Mouse (Mus musculus): ENCODE data around the gene Hectd4.
"Not testable (repeated sequence)": the region's sequence is repeated elsewhere in the genome, so short reads cannot be mapped to it uniquely, and the experiment has no call there.

The Hectd4 gene

DNA sequence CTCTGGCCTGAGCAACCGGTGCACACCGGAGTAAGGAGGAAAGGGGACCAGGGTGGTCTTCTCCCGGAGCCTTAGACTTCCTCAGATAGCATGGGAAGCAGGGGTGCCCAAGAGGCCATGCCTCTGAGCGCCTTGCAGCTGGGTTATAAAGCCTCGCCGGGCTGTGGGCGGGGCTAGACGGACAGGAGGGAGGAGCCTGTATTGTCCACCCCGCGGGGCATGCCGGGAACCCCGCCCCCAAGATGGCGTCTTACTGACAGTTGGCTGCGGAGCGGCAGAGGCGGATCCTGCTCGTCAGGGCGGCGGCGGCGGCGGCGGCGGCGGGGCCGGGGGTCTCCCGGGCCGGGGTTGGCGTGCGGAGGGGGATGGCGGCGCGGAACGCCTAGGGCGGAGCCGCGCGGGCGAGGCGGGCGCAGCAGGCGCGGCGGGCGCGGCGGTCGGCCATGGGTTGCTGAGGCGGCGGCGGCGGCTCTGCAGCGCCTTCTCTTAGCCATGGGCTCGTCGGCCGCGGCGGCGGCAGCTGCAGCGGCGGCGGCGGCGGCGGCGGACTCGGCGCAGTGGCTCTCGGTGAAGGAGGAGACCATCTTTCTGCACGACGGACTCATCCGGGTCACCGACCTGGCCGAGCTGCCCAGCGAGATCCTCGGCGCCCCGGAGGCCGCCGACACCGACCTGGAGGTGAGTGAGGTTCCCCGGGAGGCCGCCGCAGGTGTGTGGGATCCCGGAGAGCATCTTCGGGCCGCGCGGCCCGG is at the start of gene Hectd4:
TSS of gene Hectd4 (plus strand) at position 240 of the 752 bp plus-strand sequence.
- peak; percentile 94 for DNase-seq (ENCODE audit: low read depth, low spot score)

DNA sequence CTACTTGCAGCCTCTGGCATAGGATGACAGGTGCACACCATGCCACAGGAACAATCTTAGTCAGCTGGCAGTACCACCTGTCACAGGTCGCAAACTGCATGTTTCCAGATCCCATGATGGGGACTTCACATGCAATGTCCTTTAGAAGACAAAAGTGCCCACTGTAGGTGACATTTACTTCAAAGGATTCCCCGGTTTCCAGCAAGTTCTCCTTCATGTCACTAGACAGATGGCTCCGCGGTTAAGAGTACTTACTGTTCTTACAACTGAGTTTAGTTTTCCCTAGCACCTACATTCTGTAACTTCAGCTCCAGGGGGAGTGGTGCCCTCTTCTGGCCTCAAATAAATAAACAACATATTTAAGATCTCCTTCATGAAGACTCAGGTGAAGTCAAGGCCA is 47.2 kb upstream of the Hectd4 start:
- no peak for DNase-seq (ENCODE audit: low read depth, low spot score)

DNA sequence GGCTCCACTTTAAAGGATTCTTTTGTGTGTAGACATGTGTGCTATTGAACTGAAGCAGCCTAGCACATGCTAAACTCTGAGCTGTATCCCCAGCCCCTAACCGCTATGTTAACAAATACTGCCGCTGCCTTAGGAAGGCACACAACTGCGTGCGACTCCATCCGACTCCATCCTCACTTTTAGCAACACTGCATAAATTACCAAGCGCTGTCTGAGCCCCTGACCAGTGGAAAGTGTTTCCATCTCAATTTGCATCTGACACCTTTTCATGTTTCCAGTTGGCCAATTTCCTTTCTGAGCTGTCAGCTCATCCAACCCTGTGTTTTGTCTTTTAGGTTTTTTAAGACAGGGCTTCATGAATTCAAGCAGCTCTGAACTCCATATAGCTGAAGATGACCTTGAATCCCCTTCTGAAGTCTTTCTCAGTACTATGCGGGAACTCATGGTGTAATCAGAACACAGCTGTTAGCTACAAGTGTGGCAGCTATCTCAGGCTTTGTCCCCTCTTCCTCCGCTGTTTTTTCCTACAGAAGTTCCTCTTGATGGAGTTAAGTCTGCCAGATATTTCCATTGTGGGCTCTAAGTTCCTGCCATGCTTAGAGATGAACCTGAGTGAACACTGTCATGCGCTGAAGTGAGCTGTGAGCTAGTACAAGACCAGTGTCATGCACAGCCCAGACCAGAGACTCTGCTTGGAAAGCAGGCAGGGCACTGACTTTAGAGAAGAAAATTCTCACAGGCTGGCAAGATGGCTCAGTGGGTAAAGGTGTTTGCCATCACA is 40.8 kb upstream of the Hectd4 start:
- no peak for DNase-seq (ENCODE audit: low read depth, low spot score)

DNA sequence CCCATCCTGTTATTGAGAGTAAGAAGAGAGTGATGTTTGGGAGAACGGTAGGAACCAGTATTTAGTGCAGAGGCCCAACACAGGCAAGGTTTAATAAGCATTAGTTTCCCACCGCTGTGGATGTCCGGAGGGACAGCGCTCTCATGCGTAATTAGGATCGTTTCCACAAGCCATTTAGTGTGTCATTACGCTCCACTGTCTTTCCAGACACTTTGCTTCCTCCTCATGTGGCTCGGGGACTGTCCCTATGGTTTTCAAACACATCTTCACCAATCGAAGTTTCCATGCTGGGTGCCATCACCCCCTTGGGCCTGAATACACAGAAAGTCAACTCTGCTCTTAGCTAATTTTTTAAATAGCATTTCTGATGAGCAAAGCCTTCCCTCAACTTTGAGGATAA is 36.8 kb upstream of the Hectd4 start:
- no peak for DNase-seq (ENCODE audit: low read depth, low spot score)

DNA sequence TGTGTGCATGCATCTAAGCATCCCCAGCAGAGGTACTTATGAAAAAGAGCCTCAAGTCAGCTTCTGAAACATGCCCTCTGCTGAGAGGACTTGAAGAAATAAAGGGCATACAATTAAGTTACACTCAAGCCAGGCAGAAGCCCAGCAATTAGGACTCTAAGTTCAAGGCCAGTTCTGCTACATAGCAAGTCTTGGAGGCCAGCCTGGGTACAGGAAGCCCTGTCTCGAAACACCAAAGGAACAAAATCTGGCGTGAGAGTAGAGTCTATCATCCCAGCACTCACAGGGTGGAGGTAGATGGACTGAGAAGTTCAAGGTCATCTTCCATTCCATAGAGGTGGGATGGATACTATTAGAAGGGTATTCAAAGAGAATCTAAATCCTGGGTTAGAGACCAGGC is 35.6 kb upstream of the Hectd4 start:
- DNase-seq (ENCODE audit: low read depth, low spot score), result no peak

DNA sequence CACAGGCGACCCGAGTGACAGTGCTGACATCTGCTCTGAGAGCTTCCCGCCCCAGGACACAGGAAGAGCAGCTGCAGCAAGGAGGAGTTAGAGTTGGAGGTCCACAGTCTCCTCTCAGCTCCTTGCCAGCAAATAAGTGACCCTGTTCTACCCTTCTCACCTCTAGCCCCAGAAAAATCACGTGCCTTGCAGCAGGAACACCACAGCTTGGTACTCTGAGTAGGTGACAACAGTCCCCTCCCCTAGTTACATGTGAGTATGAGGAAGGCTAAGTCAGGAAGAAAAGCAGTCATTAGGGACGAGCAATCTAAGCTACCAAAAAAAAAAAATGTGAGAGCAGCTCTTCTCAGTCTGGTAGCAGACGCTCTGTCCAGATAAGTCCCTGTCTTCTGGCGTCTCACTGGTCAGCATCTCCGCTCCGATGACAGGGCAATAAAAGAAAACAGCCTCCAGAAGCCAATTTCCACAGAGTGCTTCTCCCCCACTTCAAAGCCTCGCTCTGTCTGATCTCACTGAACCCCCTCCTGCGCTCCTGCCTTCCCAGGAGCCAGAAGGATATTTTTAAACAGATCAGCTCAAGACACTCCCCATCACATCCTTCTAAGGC is 35.0 kb upstream of the Hectd4 start:
- peak; percentile 8 for DNase-seq (ENCODE audit: low read depth, low spot score)

DNA sequence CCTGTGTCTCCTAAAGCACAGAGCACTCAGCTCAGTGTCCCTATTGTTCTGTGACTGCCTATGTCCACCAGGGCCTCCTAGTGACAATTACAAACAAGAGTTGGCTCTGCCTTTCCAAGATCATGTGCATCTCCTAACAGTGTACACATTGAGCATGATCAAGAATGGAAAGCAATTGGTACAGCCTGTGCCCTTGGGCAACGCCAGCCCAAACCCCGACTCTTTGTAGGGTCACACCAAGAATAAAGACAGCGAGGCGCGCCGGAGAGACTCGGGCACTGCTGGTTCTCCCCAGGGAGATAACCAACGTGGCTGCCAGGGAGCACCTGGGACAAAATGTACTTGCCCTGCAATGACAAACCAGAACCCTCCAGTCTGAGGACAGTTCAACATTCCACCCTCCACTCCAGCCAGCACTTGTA is 32.4 kb upstream of the Hectd4 start:
- DNase-seq (ENCODE audit: low read depth, low spot score), result no peak

DNA sequence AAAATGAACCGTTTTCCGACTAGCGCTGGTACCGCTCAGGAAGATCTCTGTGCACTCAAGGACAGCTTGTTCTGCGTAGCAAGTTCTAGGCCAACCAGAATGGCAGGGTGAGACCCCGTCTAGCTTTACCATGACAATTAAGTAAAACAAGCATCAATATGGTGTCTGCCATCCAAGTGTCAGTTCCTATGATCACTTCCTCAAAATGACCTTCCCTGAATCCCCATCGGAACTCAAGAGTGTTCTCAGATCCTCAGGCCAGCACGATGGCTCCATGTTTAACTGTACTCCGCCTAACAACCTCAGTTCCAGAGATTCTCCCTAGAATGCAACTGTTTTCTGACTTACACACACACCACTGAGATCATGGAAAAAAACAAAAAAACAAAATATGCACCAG is 31.8 kb upstream of the Hectd4 start:
- no peak for DNase-seq (ENCODE audit: low read depth, low spot score)

DNA sequence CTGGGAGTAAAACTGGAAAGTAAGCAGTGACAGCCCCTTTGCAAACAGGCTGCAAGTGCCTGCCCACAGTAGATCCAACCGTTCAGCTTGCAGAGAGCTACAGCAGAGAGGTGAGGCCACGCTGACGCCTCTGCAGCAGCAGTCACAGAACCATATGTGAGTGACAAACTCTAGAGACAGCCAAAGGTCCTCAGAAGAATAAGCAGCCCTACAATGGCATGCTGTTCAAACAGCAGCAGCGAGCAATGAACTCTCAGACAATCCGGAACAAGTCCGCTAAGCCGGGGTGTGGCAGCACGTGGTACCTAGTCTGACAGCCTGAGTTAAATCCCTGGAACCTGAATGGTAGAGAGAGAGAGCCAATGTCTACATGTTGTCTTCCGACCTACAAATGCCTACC is 30.8 kb upstream of the Hectd4 start:
- no peak for DNase-seq (ENCODE audit: low read depth, low spot score)

DNA sequence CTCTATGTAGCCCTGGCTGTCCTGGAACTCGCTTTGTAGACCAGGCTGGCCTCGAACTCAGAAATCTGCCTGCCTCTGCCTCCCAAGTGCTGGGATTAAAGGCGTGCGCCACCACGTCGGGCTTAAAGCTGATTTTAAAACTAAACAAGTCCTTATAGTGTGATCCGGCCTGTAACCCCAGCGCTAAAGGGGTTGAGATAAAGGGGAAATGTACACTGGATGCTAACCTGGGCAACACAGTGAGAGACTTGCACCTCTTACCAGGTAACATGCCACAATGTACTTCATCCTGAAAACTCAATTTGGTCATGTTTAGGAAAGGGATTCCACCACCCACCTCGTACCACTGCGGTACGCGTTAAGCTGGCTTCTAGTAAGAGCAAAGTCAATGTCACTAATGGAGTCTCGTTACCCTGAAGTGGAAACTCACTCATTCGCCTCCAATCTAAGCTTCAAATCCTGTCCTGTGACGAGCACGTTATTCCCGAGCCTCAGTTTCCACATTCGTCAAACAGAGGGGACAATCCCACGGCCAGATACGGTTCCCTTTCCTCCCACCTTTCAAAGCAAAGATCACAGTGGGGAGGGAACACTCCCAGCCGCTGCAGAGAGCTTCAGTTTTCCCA is 29.7 kb upstream of the Hectd4 start:
- no peak for DNase-seq (ENCODE audit: low read depth, low spot score)

DNA sequence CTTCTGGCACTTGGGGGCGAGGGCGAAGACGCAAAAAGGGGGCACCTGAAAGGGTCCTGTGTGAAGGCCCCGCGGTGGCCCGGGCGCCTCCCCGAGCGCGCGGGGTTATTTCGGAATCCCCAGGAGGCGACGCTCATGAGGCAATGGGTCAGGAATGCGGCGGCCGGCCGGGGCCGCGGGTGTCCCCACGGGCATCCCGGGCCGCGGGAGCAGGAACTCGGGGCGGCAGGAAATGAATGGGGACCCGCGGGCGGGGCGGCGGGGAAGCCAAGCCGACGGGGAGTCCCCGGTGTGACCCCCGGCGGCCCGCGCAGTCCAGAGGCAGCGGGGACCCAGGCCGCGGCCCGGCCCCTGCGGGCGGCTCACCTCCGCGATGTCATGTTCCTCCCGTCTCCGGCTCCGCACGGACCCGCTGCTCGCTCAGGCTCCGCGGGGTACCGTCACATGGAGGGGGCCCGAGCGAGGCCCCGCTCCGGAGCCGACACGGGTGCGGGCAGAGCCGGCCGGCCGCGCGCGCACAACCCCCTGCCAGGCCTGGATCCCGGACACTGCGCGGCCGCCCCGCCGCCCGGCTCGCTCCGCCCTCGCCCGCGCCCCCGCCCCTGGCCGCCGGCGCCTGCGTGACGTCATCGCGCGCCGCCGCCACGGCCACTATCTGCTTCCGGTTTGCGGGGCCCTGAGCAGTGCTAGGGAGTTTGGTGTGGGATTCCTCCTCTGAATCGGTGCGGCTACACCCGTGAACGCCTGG is 29.0 kb upstream of the Hectd4 start, which contains the start of gene Ptpn11:
TSS of gene Ptpn11 (minus strand) at position 562 of the 748 bp plus-strand sequence.
- DNase-seq (ENCODE audit: low read depth, low spot score), result peak; percentile 68

DNA sequence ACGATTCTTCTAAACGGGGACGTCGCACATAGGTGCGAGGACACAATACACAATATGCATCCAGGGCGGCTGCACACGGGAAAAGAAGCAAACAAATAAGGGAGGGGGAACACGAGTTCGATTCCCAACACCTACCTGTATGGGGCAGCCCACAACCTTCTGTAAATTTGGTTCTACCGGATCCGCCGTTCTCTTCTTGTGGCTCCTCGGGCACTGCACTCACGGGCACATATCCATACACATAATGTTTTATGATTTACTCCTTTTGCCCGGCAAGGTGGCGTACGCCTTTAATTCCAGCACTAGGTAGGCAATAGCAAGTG is 28.5 kb upstream of the Hectd4 start:
- no peak for DNase-seq (ENCODE audit: low read depth, low spot score)

DNA sequence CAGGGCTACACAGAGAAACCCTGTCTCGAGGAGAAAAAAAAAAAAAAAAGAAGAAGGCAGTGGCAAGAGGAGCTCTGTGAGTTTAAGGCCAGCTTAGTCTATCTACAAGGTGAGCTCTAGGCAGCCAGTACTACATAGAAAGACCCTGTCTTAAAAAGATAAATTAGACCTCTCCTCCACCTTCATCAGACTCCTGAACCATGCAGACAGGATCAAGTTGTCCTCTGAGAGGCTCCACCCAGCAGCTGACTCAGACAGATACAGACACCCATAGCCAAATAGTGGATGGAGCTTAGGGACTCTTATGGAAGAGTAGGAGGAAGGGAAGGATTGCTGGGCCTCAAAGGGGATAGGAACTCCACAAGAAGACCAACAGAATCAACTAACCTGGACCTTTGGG is 25.8 kb upstream of the Hectd4 start:
- DNase-seq (ENCODE audit: low read depth, low spot score), result no peak

DNA sequence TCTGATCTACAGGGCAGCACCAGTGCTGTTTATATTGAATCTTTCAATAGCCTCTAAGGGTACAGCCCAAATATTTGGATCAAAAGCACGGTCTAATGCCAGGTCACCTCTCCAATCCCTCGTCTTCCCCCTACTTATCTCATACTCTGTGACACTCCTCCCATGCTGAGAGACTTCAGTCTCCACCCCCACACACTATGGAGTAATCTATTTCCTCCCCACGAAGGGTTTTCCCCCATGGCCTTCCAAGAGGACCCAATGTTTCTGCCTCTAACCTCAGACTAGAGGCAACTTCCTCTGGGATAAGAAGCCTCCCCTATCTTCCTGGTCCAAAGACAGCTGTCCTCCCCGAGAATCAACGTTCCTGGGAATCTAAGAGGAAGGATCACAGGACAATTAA is 23.3 kb upstream of the Hectd4 start:
- no peak for DNase-seq (ENCODE audit: low read depth, low spot score)

DNA sequence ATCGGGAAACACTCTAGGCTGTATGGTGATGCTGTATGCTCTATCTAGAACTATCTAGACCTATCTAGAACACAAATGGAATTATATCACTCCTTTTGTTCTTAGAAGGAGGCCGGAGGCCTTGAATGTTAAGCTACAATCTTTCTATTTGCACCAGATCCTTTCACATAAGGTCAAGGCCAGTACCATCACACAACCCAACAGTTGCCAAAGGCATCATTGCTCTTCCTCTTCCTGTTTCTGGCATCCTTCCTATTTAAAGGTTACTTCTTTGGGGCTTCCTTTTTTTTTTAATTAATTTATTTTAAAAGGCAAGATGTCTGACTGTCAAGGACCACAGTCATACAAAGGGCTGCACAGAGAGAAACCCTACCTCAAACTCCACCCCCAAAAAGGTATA is 22.7 kb upstream of the Hectd4 start:
- no peak for DNase-seq (ENCODE audit: low read depth, low spot score)

DNA sequence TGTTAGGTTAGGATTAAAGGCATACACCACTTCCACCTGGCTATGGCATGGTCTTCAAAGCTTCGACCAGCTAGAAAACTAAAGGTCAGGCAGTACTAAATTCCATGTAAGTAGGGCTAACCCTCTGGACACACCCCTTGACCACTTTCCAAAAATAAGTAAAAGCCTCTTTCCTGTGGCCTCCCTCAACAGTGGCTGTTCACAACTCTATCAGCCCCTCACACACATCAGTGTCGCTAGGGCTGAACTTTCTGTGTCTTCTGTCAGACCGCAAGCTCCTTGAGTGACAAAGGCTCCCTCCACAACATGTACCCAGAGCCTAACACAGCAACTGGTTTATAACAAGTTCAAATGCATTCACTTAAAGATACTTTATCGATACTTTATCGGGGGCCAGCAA is 21.6 kb upstream of the Hectd4 start:
- DNase-seq (ENCODE audit: low read depth, low spot score), result no peak

DNA sequence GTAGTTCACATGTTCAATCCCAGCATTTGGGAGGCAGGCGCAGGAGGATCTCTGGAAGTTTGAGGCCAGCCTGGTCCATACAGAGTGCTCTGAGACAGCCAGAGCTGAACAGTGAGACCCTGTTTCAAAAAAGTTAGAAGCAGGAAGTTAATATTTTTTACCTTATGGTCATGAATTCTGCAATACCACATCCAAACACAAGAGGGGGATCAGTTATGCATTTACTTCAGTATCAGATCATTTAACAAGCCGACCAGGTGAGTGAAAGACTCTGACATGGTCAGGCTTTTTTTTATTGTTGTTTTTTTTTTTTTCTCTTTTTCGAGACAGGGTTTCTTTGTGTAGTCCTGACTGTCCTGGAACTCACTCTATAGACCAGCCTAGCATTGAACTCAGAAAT is 18.3 kb upstream of the Hectd4 start:
- no peak for DNase-seq (ENCODE audit: low read depth, low spot score)

DNA sequence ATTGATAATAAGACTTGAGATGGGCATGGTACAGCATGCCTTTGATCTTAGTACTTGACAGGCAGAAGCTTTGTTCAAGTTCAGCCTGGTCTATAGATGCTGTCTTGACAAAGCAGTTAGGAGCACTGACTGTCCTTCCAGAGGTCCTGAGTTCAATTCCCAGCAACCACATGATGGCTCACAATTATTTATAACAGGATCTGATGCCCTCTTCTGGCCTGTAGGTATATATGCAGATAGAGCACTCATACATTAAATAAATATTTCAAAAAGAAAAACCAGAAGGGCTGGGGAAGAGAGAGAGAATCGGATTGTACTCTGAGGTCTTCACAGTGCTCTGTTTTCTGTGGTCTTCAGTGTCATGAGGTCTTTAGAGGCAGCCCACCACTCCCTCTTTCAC is 17.6 kb upstream of the Hectd4 start:
- DNase-seq (ENCODE audit: low read depth, low spot score), result no peak

DNA sequence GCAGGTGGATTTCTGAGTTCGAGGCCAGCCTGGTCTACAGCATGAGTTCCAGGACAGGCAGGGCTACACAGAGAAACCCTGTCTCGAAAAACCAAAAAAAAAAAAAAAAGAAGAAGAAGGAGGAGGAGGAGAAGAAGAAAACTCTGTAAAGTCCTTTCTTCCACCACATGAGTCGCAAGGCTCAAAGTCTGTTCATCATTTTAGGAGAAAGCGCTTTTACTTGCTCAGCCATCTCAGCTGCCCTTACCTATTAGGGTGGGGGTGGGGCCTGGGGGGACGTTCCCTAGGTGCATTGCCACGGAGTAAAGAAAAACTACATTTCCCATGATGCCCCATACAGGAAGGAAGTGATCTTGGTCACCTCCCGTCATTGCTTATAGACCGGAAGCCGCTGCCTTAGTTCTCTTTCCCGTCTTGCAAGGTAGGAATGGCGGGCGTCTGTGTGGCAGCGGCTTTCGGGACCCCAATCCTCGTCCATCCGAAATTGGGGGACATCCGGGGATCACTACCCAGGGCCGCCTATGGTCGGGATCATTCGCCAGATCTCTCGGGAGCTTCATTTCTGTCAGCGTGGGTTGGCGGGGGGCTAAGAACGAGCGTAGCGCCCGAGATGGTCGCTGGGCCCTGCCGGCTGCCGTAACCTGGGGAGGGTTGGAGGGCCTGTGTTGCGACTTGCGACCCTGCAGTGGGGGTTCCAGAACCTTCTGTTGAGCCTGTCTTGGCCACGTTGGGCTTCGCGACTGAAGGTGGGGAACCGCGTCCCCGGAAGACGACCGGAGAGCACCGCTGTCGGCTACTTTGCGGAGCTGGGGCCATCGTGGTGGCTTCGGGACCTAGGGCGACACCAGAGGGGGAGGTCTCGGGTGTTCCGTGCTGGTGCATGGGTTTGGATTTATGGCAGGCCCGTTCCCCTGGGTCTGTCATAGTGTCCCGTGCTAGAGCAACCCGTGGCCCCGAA is 15.6 kb upstream of the Hectd4 start, which contains the start of gene Rpl6:
TSS of gene Rpl6 (plus strand) at position 350 of the 958 bp plus-strand sequence.
- DNase-seq (ENCODE audit: low read depth, low spot score), result peak; percentile 65

DNA sequence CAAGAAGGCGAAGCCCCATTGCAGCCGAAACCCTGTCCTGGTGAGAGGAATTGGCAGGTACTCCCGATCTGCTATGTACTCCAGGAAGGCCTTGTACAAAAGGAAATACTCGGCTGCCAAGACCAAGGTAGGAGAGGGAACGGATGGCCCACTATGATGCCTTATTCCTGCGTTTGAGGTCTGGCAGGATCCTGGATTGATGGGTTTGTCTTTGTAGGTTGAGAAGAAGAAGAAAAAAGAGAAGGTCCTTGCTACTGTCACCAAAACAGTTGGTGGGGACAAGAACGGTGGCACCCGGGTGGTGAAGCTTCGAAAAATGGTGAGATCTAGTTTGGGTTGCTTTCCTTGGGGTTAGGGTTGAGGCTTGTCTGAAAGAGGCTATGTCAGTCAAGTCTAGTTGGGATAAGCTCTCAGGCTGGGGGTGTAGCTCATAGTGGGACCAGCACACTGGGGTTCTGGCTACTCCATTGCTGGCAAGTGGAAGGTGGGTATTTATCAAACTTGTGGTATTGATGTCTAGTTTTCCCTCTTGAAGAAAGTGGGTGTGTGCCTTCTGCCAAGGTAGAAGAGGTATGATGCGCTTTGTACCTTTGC is 14.4 kb upstream of the Hectd4 start:
- DNase-seq (ENCODE audit: low read depth, low spot score), result not testable (repeated sequence)

Data from embryo, embryonic 11.5 days (tissue).